Mouse (Mus musculus) adrenal gland (tissue): ENCODE results near the gene Ddx54.

ENCODE experiments used
- intact Hi-C: fragments of 180-260 bp; cut with DNase I; formaldehyde crosslinking; loops from one replicate; pipeline ENCODE4 v1.15.1; 2025

Gene Ddx54

GRCm38 (mm10) chr5:120674229-120675145 is 61.9 kb downstream of the Ddx54 start:
- intact Hi-C loops: no loop called here

- intact Hi-C loops: no loop called here
These were observed 65.0 kb downstream of the Ddx54 start for GRCm38 (mm10) chr5:120677516-120677915.
